Mouse (Mus musculus) lung, adult 2 months (tissue): ENCODE measurements around the gene Alox12.

Experiments used
- CTCF ChIP-seq: fragments of 200-500 bp; IDR thresholded peaks from 2 replicates; pipeline ENCODE4 v1.5.1; 2011; ENCODE audit warnings: mild to moderate bottlenecking, low read length, control low read depth; ENCODE audit not compliant: insufficient read depth
- POLR2A ChIP-seq: fragments of 200-500 bp; IDR thresholded peaks from 2 replicates; pipeline ENCODE4 v1.6.1; 2011; ENCODE audit warnings: low read depth, mild to moderate bottlenecking, control low read depth, low read length, borderline replicate concordance; ENCODE audit errors: extremely low read depth

- no peak for TF ChIP-seq POLR2A
- TF ChIP-seq CTCF: no peak
Measured at GRCm38 (mm10) chr11:70259035-70259434, 3.9 kb upstream of the Alox12 start.
